Mouse (Mus musculus) frontal cortex, postnatal 25 days (tissue): ENCODE results near the gene Atf7.

ENCODE experiments used
- DNase-seq, 2 experiments: peaks; one replicate each; pipeline ENCODE4 v3.0.0; 2022; ENCODE audit warnings: low spot score in 2 of 2

Atf7 gene

GRCm38 (mm10) chr15:102499851-102500250 is 125.4 kb downstream of the Atf7 start:
- DNase-seq, result no peak

- DNase-seq, result no peak
These were observed 125.9 kb downstream of the Atf7 start for GRCm38 (mm10) chr15:102499370-102499769.

GRCm38 (mm10) chr15:102498322-102498721 is 126.9 kb downstream of the Atf7 start:
- no peak for DNase-seq

- DNase-seq, result no peak
These were observed 137.6 kb downstream of the Atf7 start for GRCm38 (mm10) chr15:102487664-102488063.

- DNase-seq, result no peak
These were observed 139.4 kb downstream of the Atf7 start for GRCm38 (mm10) chr15:102485853-102486252.

- no peak for DNase-seq
These were observed 142.1 kb downstream of the Atf7 start for GRCm38 (mm10) chr15:102483136-102483535.
